Mouse (Mus musculus) lung, postnatal 4 days (tissue): ENCODE measurements around the gene Slc6a5.

Experiments used
- DNase-seq, 2 experiments: peaks; one replicate each; pipeline ENCODE4 v3.0.0; 2021

Gene Slc6a5

DNA sequence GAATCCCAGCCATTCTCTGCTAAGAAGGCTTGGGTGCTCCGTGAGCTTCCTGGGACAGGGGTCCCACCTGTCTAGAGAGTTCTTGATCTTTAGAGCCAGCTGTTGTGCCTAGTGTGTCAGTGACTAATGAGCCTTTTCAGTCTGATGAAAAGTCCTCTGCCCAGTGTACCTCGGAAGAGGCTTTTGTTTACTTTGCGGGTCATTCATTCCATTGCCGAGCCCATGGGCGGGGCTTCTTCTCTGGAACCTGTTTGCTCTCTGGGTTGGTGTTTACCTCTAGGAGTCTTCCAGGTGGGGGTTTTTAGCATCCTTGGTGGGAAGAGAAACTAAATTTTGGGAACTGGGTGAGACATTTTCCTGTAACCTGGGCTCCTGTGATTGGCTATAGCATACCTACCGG is 74.8 kb downstream of the Slc6a5 start:
- DNase-seq: no peak

DNA sequence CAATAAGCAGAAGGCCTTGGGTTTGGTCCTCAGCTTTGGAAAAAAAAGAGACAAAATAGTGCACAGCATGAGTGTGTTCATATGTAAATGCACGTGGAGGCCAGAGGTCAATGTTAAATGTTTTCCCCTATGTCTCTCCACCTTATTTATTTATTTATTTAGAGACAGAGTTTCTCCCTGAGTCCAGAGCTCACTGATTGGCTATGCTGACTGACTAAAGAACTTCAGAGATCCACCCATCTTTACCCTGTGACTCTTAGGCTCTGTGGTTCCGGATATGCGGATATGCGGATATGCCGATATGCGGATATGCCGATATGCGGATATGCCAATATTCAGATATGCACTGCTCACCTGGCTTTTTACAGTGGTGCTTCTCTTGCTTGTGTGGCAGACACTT is 76.0 kb downstream of the Slc6a5 start:
- DNase-seq: no peak

DNA sequence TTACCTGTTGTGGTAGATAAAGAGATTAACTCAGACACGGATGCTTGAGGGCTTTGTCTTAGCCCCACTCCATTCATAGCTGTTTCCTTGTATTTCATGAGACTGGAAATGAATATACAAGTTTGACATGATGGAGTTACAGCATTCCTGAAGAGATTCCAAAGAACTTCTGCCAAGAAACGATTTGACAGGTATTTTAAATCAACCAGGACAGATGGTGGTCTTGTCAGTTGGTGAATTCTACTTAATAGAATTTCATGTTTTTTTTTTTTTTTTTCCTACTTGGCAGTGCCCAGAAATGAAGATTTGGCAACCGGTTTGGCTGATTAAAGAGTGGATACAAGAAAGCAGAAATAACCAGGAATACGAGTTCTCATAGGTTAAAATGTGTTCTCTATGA is 89.4 kb downstream of the Slc6a5 start:
- DNase-seq: no peak

DNA sequence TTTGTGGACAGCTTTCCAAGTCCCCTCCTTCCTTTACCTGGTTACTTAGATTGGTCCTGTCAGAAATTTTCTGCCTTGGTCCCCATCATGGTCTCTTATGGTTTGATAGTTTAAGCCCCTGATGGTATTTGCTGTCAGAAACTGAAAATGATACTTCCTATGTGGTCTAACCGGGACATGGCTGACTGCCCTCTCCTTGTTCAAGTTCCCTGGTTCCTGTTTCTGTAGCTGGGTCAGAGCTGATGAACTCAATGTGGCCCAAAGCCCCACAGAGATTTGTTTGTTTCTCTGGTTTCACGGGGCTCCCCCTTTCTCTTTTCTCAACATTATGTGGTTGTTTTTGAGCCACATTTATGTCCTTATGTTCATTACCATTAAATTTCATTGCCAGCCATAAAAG is 95.3 kb downstream of the Slc6a5 start:
- no peak for DNase-seq
